Mouse (Mus musculus) stomach, postnatal 0 days (tissue): ENCODE data around the gene Mrps14.

Experiments
- CTCF ChIP-seq: IDR thresholded peaks from 2 replicates; pipeline ENCODE4 v1.5.1; 2016; ENCODE audit warnings: antibody characterized with exemption, low read depth, mild to moderate bottlenecking, moderate library complexity
- EP300 ChIP-seq: optimal IDR thresholded peaks from 2 replicates; pipeline ENCODE3; 2016; ENCODE audit warnings: antibody characterized with exemption

DNA sequence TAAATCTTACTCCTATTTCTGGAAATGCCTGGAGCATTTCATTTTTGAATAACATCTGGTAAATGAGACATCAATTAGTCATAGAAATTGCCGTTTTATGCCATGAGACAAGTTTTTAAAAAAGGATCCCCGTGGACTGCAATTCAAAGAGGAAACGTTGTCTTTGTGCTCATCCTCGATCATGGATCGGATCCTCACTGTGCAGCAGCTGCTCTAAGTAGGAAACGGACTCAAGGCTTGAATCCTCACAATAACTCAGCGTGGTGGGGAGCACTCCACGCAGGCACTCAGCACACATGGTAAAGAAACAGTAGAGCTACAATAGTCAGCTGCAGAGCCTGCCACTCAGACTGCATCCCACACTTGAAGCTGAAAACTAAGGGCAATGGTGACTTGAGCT lies 18.1 kb upstream of the Mrps14 start:
- no peak for TF ChIP-seq CTCF
- no peak for TF ChIP-seq EP300
